ENCODE assay signal across 10 mouse cellular contexts in genomic region chr2:31501448-31502130, GRCm38 (mm10). TPM values are rescaled to one million over a fixed set of nuclear protein-coding genes. Genes with fewer than 3 reads are reported as not detected.
A peak's percentile ranks its signal among the peaks of the same experiment; 100 is the strongest.
DNase-seq lines count a peak whose midpoint lies in the region; ATAC-seq lines count a peak whose summit lies in the region.
"Had no signal": no experiment of that assay in that cellular context is flagged by ENCODE, and none has a peak within 500 bp of the region (broad histone marks: within the 10 kb centered on the region; RNA-seq: fewer than 3 reads in every experiment).

No protein-coding gene starts in this region.

- no peak overlapping the region for H3K9ac ChIP-seq in kidney, embryonic 16.5 days (replicated peaks; ENCODE audit: low read length)
- H3K9ac ChIP-seq: hindbrain, embryonic 15.5 days; liver, embryonic 13.5 days; stomach, embryonic 15.5 days had no signal

- H3K27ac ChIP-seq in kidney, embryonic 16.5 days (ENCODE audit: low read length) = no peak overlapping the region
- H3K27ac ChIP-seq: hindbrain, embryonic 15.5 days; liver, embryonic 13.5 days; stomach, embryonic 15.5 days had no signal

- peak; percentile 12; the same call in 1 of the 2 replicates for ATAC-seq in kidney, embryonic 16.5 days (ENCODE audit: low FRiP score, low TSS enrichment)

- intact Hi-C loops in left cerebral cortex, postnatal 4 days (cut with DNase I) = no loop called here
- intact Hi-C loops in left cerebral cortex, postnatal 36 days (cut with DNase I) = no loop called here

- peaks cover 35% of the 10 kb centered on the region for H3K4me1 ChIP-seq in kidney, embryonic 16.5 days (ENCODE audit: insufficient read depth, low read length)
- H3K4me1 ChIP-seq: liver, embryonic 13.5 days had no signal

- WGBS in kidney, embryonic 16.5 days = 46% methylated on average over 20 of the region's 20 CpGs

- no peak overlapping the region for H3K4me3 ChIP-seq in kidney, embryonic 16.5 days (ENCODE audit: low read length)
- H3K4me3 ChIP-seq: hindbrain, embryonic 15.5 days; liver, embryonic 13.5 days; stomach, embryonic 15.5 days had no signal

- no peak overlapping the region for H3K4me2 ChIP-seq in kidney, embryonic 16.5 days (replicated peaks; ENCODE audit: low read depth, low read length)
- H3K4me2 ChIP-seq: hindbrain, embryonic 15.5 days; liver, embryonic 13.5 days; stomach, embryonic 15.5 days had no signal

- peaks cover 7% of the 10 kb centered on the region; the same call in 1 of the 2 replicates for H3K27me3 ChIP-seq in kidney, embryonic 16.5 days (ENCODE audit: insufficient read depth, low read length)
- H3K27me3 ChIP-seq: liver, embryonic 13.5 days; stomach, embryonic 15.5 days had no signal

- H3K36me3 ChIP-seq in kidney, embryonic 16.5 days (ENCODE audit: insufficient read depth, low read length) = no peaks in the 10 kb centered on the region
- H3K36me3 ChIP-seq: hindbrain, embryonic 15.5 days; stomach, embryonic 15.5 days had no signal

- peak; percentile 82 for DNase-seq in left cerebral cortex, postnatal 4 days
- no peak for DNase-seq in left cerebral cortex, postnatal 36 days (ENCODE audit: low spot score in 2 of 2)
- peak; percentile 53 for DNase-seq in MN1 (ENCODE audit: low spot score)
- DNase-seq in cerebellum, adult 8-10 months = peak; percentile 24
- no peak for DNase-seq in thymus, postnatal 36 days
- DNase-seq in frontal cortex, postnatal 14 days (ENCODE audit: low spot score in 2 of 2) = no peak
- DNase-seq: liver, embryonic 13.5 days had no signal

- H3K9me3 ChIP-seq in kidney, embryonic 16.5 days (ENCODE audit: low read length) = no peaks in the 10 kb centered on the region
- H3K9me3 ChIP-seq: hindbrain, embryonic 15.5 days; liver, embryonic 13.5 days; stomach, embryonic 15.5 days had no signal

RNA-seq across cellular contexts. Expression of gene Ass1, which starts 31.6 kb away (rescaled TPM):
- 10 to 100 TPM; 14.7 to 18.2 TPM for total RNA-seq in left cerebral cortex, postnatal 4 days (2021)
- 10 to 100 TPM; 20.2 to 23.8 TPM for total RNA-seq in left cerebral cortex, postnatal 36 days (2021)
- 130 and 164 TPM in 2 replicates for polyA plus RNA-seq in kidney, embryonic 16.5 days (2015; fragmentation: Nextera tagmentation; extraction: Ambion mirVana)

Comparison
In these comparisons a context has a peak if more than half of its experiments do, and no peak if none do; other contexts are left out.
1. DNase-seq: peak in left cerebral cortex, postnatal 4 days (single experiment), MN1 (single experiment) and cerebellum, adult 8-10 months (single experiment); none in left cerebral cortex, postnatal 36 days (0 of 2), thymus, postnatal 36 days (0 of 2) and frontal cortex, postnatal 14 days (0 of 2).